Mouse (Mus musculus) midbrain, postnatal 0 days (tissue): ENCODE results near the gene Zfp770. TPM values are rescaled to one million over a fixed set of nuclear protein-coding genes. Genes with fewer than 3 reads are reported as not detected.

Experiments
- ATAC-seq: fragments of 200-750 bp; cut with Nextera tagmentation; 2 replicates; pipeline ENCODE4 v1.8.0; 2017; ENCODE audit warnings: moderate number of reproducible peaks, mild to moderate bottlenecking, moderate TSS enrichment, moderate library complexity; ENCODE audit not compliant: low FRiP score
- DNase-seq: peaks from one replicate; pipeline ENCODE4 v3.0.0-alpha.2; 2015; ENCODE audit warnings: low spot score
- H3K27ac ChIP-seq: fragments of 300-500 bp; sonication (generic); 2 replicates; pipeline ENCODE4 v1.5.1; 2014; ENCODE audit warnings: low read depth, mild to moderate bottlenecking, low read length, mixed read lengths
- H3K27me3 ChIP-seq: fragments of 300-500 bp; sonication (generic); 2 replicates; pipeline ENCODE4 v1.6.1; 2014; ENCODE audit warnings: low read length, control low read depth, mixed read lengths; ENCODE audit not compliant: insufficient read depth
- H3K36me3 ChIP-seq: fragments of 300-500 bp; sonication (generic); 2 replicates; pipeline ENCODE4 v1.6.1; 2014; ENCODE audit warnings: low read length, control low read depth, mixed read lengths; ENCODE audit not compliant: insufficient read depth
- H3K4me1 ChIP-seq: fragments of 300-500 bp; sonication (generic); 2 replicates; pipeline ENCODE4 v1.6.1; 2014; ENCODE audit warnings: mild to moderate bottlenecking, control low read depth, antibody characterized with exemption, low read length, mixed read lengths; ENCODE audit not compliant: insufficient read depth
- H3K4me2 ChIP-seq: fragments of 300-500 bp; sonication (generic); 2 replicates; pipeline ENCODE4 v1.6.1; 2014; ENCODE audit warnings: low read depth, mild to moderate bottlenecking, low read length, mixed read lengths; ENCODE audit not compliant: poor library complexity, severe bottlenecking
- H3K4me3 ChIP-seq: fragments of 300-500 bp; sonication (generic); 2 replicates; pipeline ENCODE4 v1.5.1; 2014; ENCODE audit warnings: low read depth, mild to moderate bottlenecking, low read length, moderate library complexity
- H3K9ac ChIP-seq: fragments of 300-500 bp; sonication (generic); replicated peaks from 2 replicates; pipeline ENCODE4 v1.6.1; 2014; ENCODE audit warnings: mild to moderate bottlenecking, low read length, moderate library complexity, mixed read lengths; ENCODE audit not compliant: poor library complexity, severe bottlenecking
- H3K9me3 ChIP-seq: fragments of 300-500 bp; sonication (generic); 2 replicates; pipeline ENCODE4 v1.6.1; 2016; ENCODE audit warnings: low read length, control low read depth
- CTCF ChIP-seq: IDR thresholded peaks from 2 replicates; pipeline ENCODE4 v1.5.1; 2016; ENCODE audit warnings: antibody characterized with exemption, mild to moderate bottlenecking
- WGBS: fragments of 180-500 bp; shearing (Covaris S2); extraction: QIAGEN DNeasy Blood & Tissue Kit; methylation state at CpG from one replicate; pipeline ENCODE4 v1.1.7; 2014; 5-methylcytosine and 5-hydroxymethylcytosine counted together
- microRNA-seq: library from miRNA; unstranded; fragments of <30 nt; microRNA quantifications from one replicate; pipeline ENCODE4, GENCODE M21; 2016; ENCODE audit warnings: borderline number of aligned reads
- polyA plus RNA-seq: library from polyadenylated mRNA; unstranded; fragments of >200 nt; fragmentation: Nextera tagmentation; extraction: Ambion mirVana; gene quantifications from 2 replicates; pipeline ENCODE4 v1.2.1, GENCODE M21; 2015
- total RNA-seq: library from RNA; depleted of rRNA; stranded (reverse); fragments of >200 nt; gene quantifications from 2 replicates; pipeline ENCODE4 v1.2.3, GENCODE M21; 2014; rRNA removed

Gene Zfp770
- total and polyA plus RNA-seq, 2 experiments from 2014 or later, result 8.3 to 19.5 TPM

DNA sequence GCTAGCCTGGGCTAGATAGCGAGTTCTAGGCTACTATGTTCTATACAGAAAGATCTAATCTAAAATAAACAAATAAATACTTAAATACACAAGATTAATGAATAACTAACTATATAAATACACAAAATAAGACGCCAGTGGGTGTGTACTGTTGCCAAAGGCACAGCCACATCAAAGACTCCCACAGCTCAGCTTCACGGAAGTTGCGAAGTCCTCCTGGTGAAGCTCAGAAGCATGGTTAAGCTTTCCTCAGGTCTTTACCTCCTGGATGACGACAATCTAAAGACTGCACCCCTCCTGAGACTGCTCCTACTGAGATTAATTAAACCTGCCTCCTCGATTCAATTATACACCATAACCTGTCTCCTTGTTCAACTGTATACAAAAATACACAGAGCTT is 48.0 kb downstream of the Zfp770 start:
- no peak for DNase-seq
- no peaks in the 10 kb centered on the region for H3K27me3 ChIP-seq
- ATAC-seq, result no peak
- no peak overlapping the region for H3K27ac ChIP-seq
- H3K4me2 ChIP-seq, result no peak overlapping the region
- H3K4me1 ChIP-seq, result no peaks in the 10 kb centered on the region
- no peaks in the 10 kb centered on the region for H3K9me3 ChIP-seq
- TF ChIP-seq CTCF, result no peak
- no peak overlapping the region for H3K4me3 ChIP-seq
- peaks cover 51% of the 10 kb centered on the region for H3K36me3 ChIP-seq
- H3K9ac ChIP-seq, result no peak overlapping the region
- 92% methylated on average over 6 of the region's 6 CpGs for WGBS

DNA sequence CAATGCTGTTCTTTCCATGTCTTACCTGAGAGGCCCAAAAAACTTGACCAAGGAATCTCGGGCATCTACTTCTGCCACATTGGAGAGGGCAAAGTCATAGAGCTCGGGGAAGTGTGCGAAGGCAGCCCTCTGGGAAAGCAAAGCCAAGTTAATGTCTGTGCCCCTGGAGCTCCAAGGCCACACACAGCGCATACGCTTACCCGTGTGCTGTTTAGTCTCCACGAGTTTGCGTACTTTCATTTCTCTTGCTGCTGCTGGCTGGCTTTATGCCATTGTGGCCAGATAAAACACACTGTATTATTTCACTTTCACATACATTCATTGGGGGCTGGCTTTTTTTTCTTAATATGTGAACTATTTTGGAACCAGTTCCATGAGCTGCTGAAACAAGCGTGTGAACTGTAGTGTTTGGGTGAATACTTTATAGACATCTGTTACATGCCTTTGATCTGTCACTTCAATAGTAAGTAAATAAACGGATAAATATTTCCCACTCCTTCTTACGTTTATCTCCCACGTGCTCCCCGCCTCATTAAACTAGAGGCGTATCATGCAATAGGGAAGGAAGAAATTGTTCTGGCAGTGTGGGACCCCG is 54.3 kb downstream of the Zfp770 start:
- no peak overlapping the region for H3K4me2 ChIP-seq
- TF ChIP-seq CTCF, result no peak
- no peak overlapping the region for H3K27ac ChIP-seq
- no peaks in the 10 kb centered on the region for H3K27me3 ChIP-seq
- no peak for ATAC-seq
- no peak overlapping the region for H3K4me3 ChIP-seq
- peaks cover 38% of the 10 kb centered on the region for H3K36me3 ChIP-seq
- no peak for DNase-seq
- no peaks in the 10 kb centered on the region for H3K9me3 ChIP-seq
- H3K4me1 ChIP-seq, result no peaks in the 10 kb centered on the region
- 90% methylated on average over 15 of the region's 15 CpGs for WGBS
- no peak overlapping the region for H3K9ac ChIP-seq

DNA sequence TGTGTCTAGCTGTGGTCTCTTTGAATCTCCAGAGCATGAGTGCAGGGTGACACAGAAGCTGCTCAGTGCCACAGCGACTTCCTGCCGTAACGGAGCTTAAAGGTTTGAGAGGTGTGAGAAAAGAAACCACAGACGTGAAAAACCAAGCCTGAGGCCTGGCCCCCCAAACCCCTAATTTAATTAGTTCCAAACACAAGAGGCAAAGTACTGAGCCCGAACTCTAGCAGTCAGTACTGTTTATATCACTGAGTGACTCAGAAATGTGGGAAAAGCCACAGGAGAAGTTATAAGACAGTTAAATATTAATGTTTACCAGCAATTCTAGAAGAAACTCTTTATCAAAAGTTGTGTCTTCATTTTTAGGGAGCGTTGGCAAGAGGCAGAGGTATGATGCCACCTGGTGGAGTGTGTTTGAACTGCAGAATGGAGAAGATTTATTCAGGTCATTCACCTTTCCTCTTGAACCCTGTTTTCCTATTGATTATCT is 55.9 kb downstream of the Zfp770 start:
- DNase-seq, result peak; percentile 54
- no peak for ATAC-seq
- 77% methylated on average over 6 of the region's 6 CpGs for WGBS
- Histone ChIP-seq H3K27ac (no peak overlapping the region), H3K9me3 (no peaks in the 10 kb centered on the region), H3K4me2 (no peak overlapping the region), H3K4me1 (no peaks in the 10 kb centered on the region), H3K4me3 (no peak overlapping the region), H3K36me3 (peaks cover 41% of the 10 kb centered on the region), H3K9ac (no peak overlapping the region), H3K27me3 (no peaks in the 10 kb centered on the region)
- peak; percentile 90 for TF ChIP-seq CTCF

DNA sequence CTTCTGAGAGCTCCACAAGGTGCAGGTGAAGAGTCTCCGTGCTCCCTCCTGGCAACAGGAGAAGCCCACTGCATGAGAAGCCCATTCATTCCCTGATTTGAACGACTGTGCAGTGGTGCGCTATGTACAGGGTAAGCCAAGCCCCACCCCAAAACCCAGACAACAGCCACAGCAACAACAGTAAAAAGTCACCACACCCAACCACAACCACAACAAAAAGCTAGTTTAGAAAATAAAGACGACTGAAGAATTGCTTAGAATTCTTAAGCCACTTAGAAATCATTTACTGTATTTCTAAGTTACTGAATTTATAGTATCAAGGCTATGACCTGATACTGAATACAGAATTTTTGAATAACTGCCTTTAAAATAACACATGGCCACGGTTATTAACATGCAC is 56.4 kb downstream of the Zfp770 start:
- 93% methylated on average over 5 of the region's 5 CpGs for WGBS
- H3K4me2 ChIP-seq, result no peak overlapping the region
- H3K36me3 ChIP-seq, result peaks cover 41% of the 10 kb centered on the region
- TF ChIP-seq CTCF, result no peak
- no peak overlapping the region for H3K27ac ChIP-seq
- H3K27me3 ChIP-seq, result no peaks in the 10 kb centered on the region
- no peak for ATAC-seq
- H3K4me3 ChIP-seq, result no peak overlapping the region
- no peaks in the 10 kb centered on the region for H3K4me1 ChIP-seq
- no peak overlapping the region for H3K9ac ChIP-seq
- DNase-seq, result no peak
- H3K9me3 ChIP-seq, result no peaks in the 10 kb centered on the region

DNA sequence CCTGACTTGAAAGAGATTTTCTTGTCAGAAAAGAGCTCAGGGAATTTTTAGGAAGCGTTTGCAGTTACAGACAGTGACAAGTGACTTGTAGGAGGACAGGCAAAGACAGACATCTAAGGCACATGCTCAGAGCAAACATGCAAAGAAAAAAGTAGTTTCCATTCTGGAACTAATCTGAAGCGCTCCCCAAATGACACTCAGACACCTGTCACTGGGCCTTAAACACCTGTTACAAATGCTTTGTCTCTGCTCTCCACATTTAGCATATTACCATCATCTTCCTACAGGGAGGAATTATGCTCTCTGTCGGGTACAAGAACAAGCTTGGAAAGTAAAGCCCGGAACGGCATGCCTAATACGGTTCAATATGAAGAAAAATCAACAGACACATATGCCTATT is 57.4 kb downstream of the Zfp770 start:
- Histone ChIP-seq H3K36me3 (peaks cover 44% of the 10 kb centered on the region), H3K27me3 (no peaks in the 10 kb centered on the region), H3K27ac (no peak overlapping the region), H3K4me3 (no peak overlapping the region), H3K9me3 (no peaks in the 10 kb centered on the region), H3K4me2 (no peak overlapping the region), H3K9ac (no peak overlapping the region), H3K4me1 (no peaks in the 10 kb centered on the region)
- ATAC-seq (no peak), DNase-seq (no peak)
- TF ChIP-seq CTCF, result no peak
- 92% methylated on average over 6 of the region's 6 CpGs for WGBS

Small RNAs within 50 kb of the gene (microRNA-seq; reads per million reads assigned to microRNA genes)
- gene Mir7002, result not detected

Other genes with a start within 250 kb of the Zfp770 start
- gene Gjd2, start 187.8 kb downstream of the Zfp770 start, total RNA-seq, result 73.3 TPM in 2 replicates
- 11.1 and 13.2 TPM in 2 replicates for gene Gjd2, start 187.8 kb downstream of the Zfp770 start, polyA plus RNA-seq
- 2.6 TPM in 1 of 2 replicates, not detected in the other for gene Actc1, start 147.9 kb downstream of the Zfp770 start, total RNA-seq
- 0.17 and 0.18 TPM in 2 replicates for gene Actc1, start 147.9 kb downstream of the Zfp770 start, polyA plus RNA-seq
- 28.2 and 30.1 TPM in 2 replicates for gene Aqr, start 14.4 kb downstream of the Zfp770 start, total RNA-seq
- gene Aqr, start 14.4 kb downstream of the Zfp770 start, polyA plus RNA-seq, result 19.0 and 27.3 TPM in 2 replicates